Mouse (Mus musculus): ENCODE data around the gene Foxc2.

DNA sequence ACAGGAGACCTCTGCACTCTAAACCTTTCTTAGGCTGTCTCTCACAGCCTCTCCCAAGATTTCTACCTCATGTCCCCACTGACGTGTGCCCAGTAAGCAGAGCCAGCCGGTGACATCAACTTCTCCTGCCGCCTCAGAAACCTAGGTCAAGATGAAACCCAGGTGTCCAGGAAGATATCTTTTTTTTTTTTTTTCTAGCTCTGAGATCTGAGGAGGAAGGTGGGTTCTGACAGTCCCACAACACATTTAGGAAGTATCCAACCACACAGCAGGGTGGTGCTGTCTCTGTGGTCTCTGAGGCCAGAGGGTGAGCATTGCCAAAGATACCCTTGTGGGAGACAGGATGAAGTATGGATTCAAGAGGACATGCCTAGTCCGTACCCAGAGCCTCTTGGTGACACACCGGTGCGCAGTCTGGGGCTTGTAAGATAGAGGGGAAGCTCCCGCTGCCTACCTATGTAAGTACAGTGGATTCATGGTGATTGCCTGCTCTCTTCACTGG lies 41.1 kb downstream of the Foxc2 start:
- TF ChIP-seq CTCF (IDR thresholded peaks at IDR 0.05; ENCODE audit: low read depth) (no peak), EP300 (IDR thresholded peaks at IDR 0.05; ENCODE audit: low read depth) (no peak)
